31 mouse cellular contexts compared by ENCODE assay signal in genomic region chr16:88508150-88508549, GRCm38 (mm10). TPM values are rescaled to one million over a fixed set of nuclear protein-coding genes. Genes with fewer than 3 reads are reported as not detected.
"Had no signal": no experiment of that assay in that cellular context is flagged by ENCODE, and none has a peak within 500 bp of the region (broad histone marks: within the 10 kb centered on the region; RNA-seq: fewer than 3 reads in every experiment).

No protein-coding gene starts in this region.

- H3K4me2 ChIP-seq: heart, embryonic 12.5 days; hindbrain, embryonic 12.5 days; hindbrain, embryonic 14.5 days; intestine, embryonic 15.5 days; kidney, embryonic 15.5 days; limb, embryonic 12.5 days; liver, embryonic 11.5 days had no signal

- H3K4me1 ChIP-seq: heart, embryonic 10.5 days; heart, embryonic 12.5 days; hindbrain, embryonic 10.5 days; hindbrain, embryonic 12.5 days; intestine, embryonic 15.5 days; kidney, embryonic 15.5 days; limb, embryonic 10.5 days; limb, embryonic 12.5 days had no signal

- H3K9ac ChIP-seq: heart, embryonic 12.5 days; hindbrain, embryonic 12.5 days; hindbrain, embryonic 14.5 days; intestine, embryonic 15.5 days; kidney, embryonic 15.5 days; limb, embryonic 12.5 days had no signal

- H3K4me3 ChIP-seq: gastrocnemius, adult 2 months; heart, embryonic 10.5 days; heart, embryonic 12.5 days; hindbrain, embryonic 10.5 days; hindbrain, embryonic 12.5 days; intestine, embryonic 15.5 days; kidney, embryonic 15.5 days; layer of hippocampus, adult 2 months; left cerebral cortex, adult 2 months; limb, embryonic 10.5 days; limb, embryonic 12.5 days had no signal

- H3K27me3 ChIP-seq: heart, embryonic 12.5 days; hindbrain, embryonic 12.5 days; intestine, embryonic 15.5 days; kidney, embryonic 15.5 days; limb, embryonic 12.5 days had no signal

- H3K9me3 ChIP-seq: heart, embryonic 10.5 days; heart, embryonic 12.5 days; hindbrain, embryonic 10.5 days; hindbrain, embryonic 12.5 days; intestine, embryonic 15.5 days; kidney, embryonic 15.5 days; limb, embryonic 10.5 days; limb, embryonic 12.5 days had no signal

- H3K27ac ChIP-seq: gastrocnemius, adult 2 months; heart, embryonic 10.5 days; hindbrain, embryonic 10.5 days; hindbrain, embryonic 12.5 days; hindbrain, embryonic 14.5 days; intestine, embryonic 15.5 days; kidney, embryonic 15.5 days; layer of hippocampus, adult 2 months; left cerebral cortex, adult 2 months; limb, embryonic 10.5 days; limb, embryonic 12.5 days had no signal

- H3K36me3 ChIP-seq: heart, embryonic 10.5 days; heart, embryonic 12.5 days; hindbrain, embryonic 10.5 days; hindbrain, embryonic 12.5 days; intestine, embryonic 15.5 days; kidney, embryonic 15.5 days; limb, embryonic 10.5 days; limb, embryonic 12.5 days had no signal

- ATAC-seq: hindbrain, embryonic 16.5 days; inflammation-experienced regulatory T-cells, adult 6 months; intestine, embryonic 15.5 days; intestine, postnatal 0 days had no signal

- DNase-seq: gastrocnemius, adult 2 months; gastrocnemius, postnatal 10 days; gastrocnemius, postnatal 25 days; heart, adult 18-20 months; heart, postnatal 10 days; heart, postnatal 4 days; kidney, adult 18-20 months; kidney, adult 8-10 months; kidney, postnatal 10 days; kidney, postnatal 25 days; kidney, postnatal 4 days; liver had no signal

RNA-seq across cellular contexts. Expression of gene Cldn17, which starts 1.4 kb away (rescaled TPM):
- polyA plus RNA-seq: frontal cortex, adult 2 months; heart, embryonic 10.5 days; heart, embryonic 12.5 days; heart, embryonic 14.5 days; heart, embryonic 16.5 days; hindbrain, embryonic 10.5 days; hindbrain, embryonic 12.5 days; hindbrain, embryonic 14.5 days; hindbrain, embryonic 16.5 days; inflammation-experienced regulatory T-cells, adult 6 months; intestine, embryonic 15.5 days; intestine, postnatal 0 days; kidney, embryonic 15.5 days; limb, embryonic 10.5 days; limb, embryonic 12.5 days; limb, embryonic 14.5 days; liver, embryonic 11.5 days had no signal

RNA-seq across cellular contexts. Expression of gene Cldn8, which starts 54.8 kb away (rescaled TPM):
- polyA plus RNA-seq: frontal cortex, adult 2 months; hindbrain, embryonic 14.5 days; hindbrain, embryonic 16.5 days; inflammation-experienced regulatory T-cells, adult 6 months had no signal
